Mouse (Mus musculus) midbrain, embryonic 16.5 days (tissue): ENCODE measurements around the gene Tpd52l2. TPM values are rescaled to one million over a fixed set of nuclear protein-coding genes. Genes with fewer than 3 reads are reported as not detected.

Source experiments
- ATAC-seq: fragments of 200-750 bp; cut with Nextera tagmentation; 2 replicates; pipeline ENCODE4 v1.8.0; 2017; ENCODE audit warnings: moderate TSS enrichment
- H3K27ac ChIP-seq: fragments of 300-500 bp; sonication (generic); 2 replicates; pipeline ENCODE4 v1.5.1; 2014; ENCODE audit warnings: mild to moderate bottlenecking, low read length, mixed read lengths
- H3K27me3 ChIP-seq: fragments of 300-500 bp; sonication (generic); 2 replicates; pipeline ENCODE4 v1.6.1; 2014; ENCODE audit warnings: low read depth, low read length, mixed read lengths; ENCODE audit not compliant: control insufficient read depth, insufficient read depth
- H3K36me3 ChIP-seq: fragments of 300-500 bp; sonication (generic); 2 replicates; pipeline ENCODE4 v1.6.1; 2014; ENCODE audit warnings: mild to moderate bottlenecking, low read length, moderate library complexity, mixed read lengths; ENCODE audit not compliant: control insufficient read depth, insufficient read depth
- H3K4me1 ChIP-seq: fragments of 300-500 bp; sonication (generic); 2 replicates; pipeline ENCODE4 v1.6.1; 2014; ENCODE audit warnings: mild to moderate bottlenecking, low read length, mixed read lengths; ENCODE audit not compliant: control insufficient read depth, insufficient read depth
- H3K4me2 ChIP-seq: fragments of 300-500 bp; sonication (generic); 2 replicates; pipeline ENCODE4 v1.6.1; 2014; ENCODE audit warnings: mild to moderate bottlenecking, low read length, mixed read lengths
- H3K4me3 ChIP-seq: fragments of 300-500 bp; sonication (generic); 2 replicates; pipeline ENCODE4 v1.5.1; 2014; ENCODE audit warnings: low read depth, mild to moderate bottlenecking, low read length, moderate library complexity, mixed read lengths
- H3K9ac ChIP-seq: fragments of 300-500 bp; sonication (generic); 2 replicates; pipeline ENCODE4 v1.6.1; 2014; ENCODE audit warnings: low read depth, low read length, mixed read lengths
- H3K9me3 ChIP-seq: fragments of 300-500 bp; sonication (generic); replicated peaks from 2 replicates; pipeline ENCODE4 v1.6.1; 2014; ENCODE audit warnings: mild to moderate bottlenecking, low read length, mixed read lengths; ENCODE audit not compliant: control insufficient read depth, poor library complexity, severe bottlenecking
- WGBS: fragments of 180-500 bp; shearing (Covaris S2); extraction: QIAGEN DNeasy Blood & Tissue Kit; methylation state at CpG from one replicate; pipeline ENCODE4 v1.1.7; 2014; 5-methylcytosine and 5-hydroxymethylcytosine counted together
- polyA plus RNA-seq: library from polyadenylated mRNA; unstranded; fragments of >200 nt; fragmentation: Nextera tagmentation; extraction: Ambion mirVana; gene quantifications from 2 replicates; pipeline ENCODE4 v1.2.1, GENCODE M21; 2015

Tpd52l2 gene
- polyA plus RNA-seq, 1 experiment from 2014 or later = 109 TPM

GRCm38 (mm10) chr2:181546142-181546541 is 49.2 kb downstream of the Tpd52l2 start:
- Histone ChIP-seq H3K9me3 (no peaks in the 10 kb centered on the region), H3K4me3 (no peak overlapping the region), H3K27ac (no peak overlapping the region), H3K36me3 (peaks cover 36% of the 10 kb centered on the region), H3K4me2 (no peak overlapping the region), H3K4me1 (no peaks in the 10 kb centered on the region), H3K9ac (no peak overlapping the region), H3K27me3 (no peaks in the 10 kb centered on the region)
- ATAC-seq = no peak
- WGBS = 98% methylated on average over 7 of the region's 7 CpGs

- H3K27me3 ChIP-seq = no peaks in the 10 kb centered on the region
- no peak overlapping the region for H3K4me3 ChIP-seq
- no peak overlapping the region for H3K9ac ChIP-seq
- H3K36me3 ChIP-seq = peaks cover 43% of the 10 kb centered on the region
- no peak for ATAC-seq
- H3K27ac ChIP-seq = no peak overlapping the region
- WGBS = 74% methylated on average over 1 of the region's 1 CpGs
- H3K9me3 ChIP-seq = no peaks in the 10 kb centered on the region
- no peak overlapping the region for H3K4me2 ChIP-seq
- no peaks in the 10 kb centered on the region for H3K4me1 ChIP-seq
These were observed 51.3 kb downstream of the Tpd52l2 start for GRCm38 (mm10) chr2:181548227-181548626.

GRCm38 (mm10) chr2:181548682-181549081 is 51.7 kb downstream of the Tpd52l2 start:
- 90% methylated on average over 5 of the region's 5 CpGs for WGBS
- H3K9me3 ChIP-seq = no peaks in the 10 kb centered on the region
- H3K4me3 ChIP-seq = no peak overlapping the region
- no peak overlapping the region for H3K27ac ChIP-seq
- H3K4me1 ChIP-seq = no peaks in the 10 kb centered on the region
- no peak overlapping the region for H3K9ac ChIP-seq
- H3K4me2 ChIP-seq = no peak overlapping the region
- no peak for ATAC-seq
- no peaks in the 10 kb centered on the region for H3K27me3 ChIP-seq
- peaks cover 43% of the 10 kb centered on the region for H3K36me3 ChIP-seq

- ATAC-seq = no peak
- no peak overlapping the region for H3K9ac ChIP-seq
- WGBS = 98% methylated on average over 2 of the region's 2 CpGs
- no peak overlapping the region for H3K4me3 ChIP-seq
- H3K9me3 ChIP-seq = no peaks in the 10 kb centered on the region
- no peak overlapping the region for H3K27ac ChIP-seq
- peaks cover 45% of the 10 kb centered on the region for H3K36me3 ChIP-seq
- no peaks in the 10 kb centered on the region for H3K4me1 ChIP-seq
- H3K4me2 ChIP-seq = no peak overlapping the region
- no peaks in the 10 kb centered on the region for H3K27me3 ChIP-seq
These were observed 53.3 kb downstream of the Tpd52l2 start for GRCm38 (mm10) chr2:181550233-181550632.

- Histone ChIP-seq H3K4me3 (no peak overlapping the region), H3K4me1 (no peaks in the 10 kb centered on the region), H3K36me3 (peaks cover 31% of the 10 kb centered on the region), H3K9ac (no peak overlapping the region), H3K27me3 (no peaks in the 10 kb centered on the region), H3K27ac (no peak overlapping the region), H3K9me3 (no peaks in the 10 kb centered on the region), H3K4me2 (no peak overlapping the region)
- ATAC-seq = no peak
These were observed 56.8 kb downstream of the Tpd52l2 start for GRCm38 (mm10) chr2:181553772-181554171.

- Histone ChIP-seq H3K9me3 (0 out of 2 replicates have a peak, but pooled peaks cover 4% of the 10 kb centered on the region), H3K4me1 (no peaks in the 10 kb centered on the region), H3K36me3 (peaks cover 2% of the 10 kb centered on the region; the same call in 1 of the 2 replicates), H3K27ac (no peak overlapping the region), H3K9ac (no peak overlapping the region), H3K4me3 (no peak overlapping the region), H3K4me2 (no peak overlapping the region), H3K27me3 (no peaks in the 10 kb centered on the region)
- 90% methylated on average over 3 of the region's 3 CpGs for WGBS
- ATAC-seq = no peak
These were observed 70.4 kb downstream of the Tpd52l2 start for GRCm38 (mm10) chr2:181567338-181567737.

Other genes with a start within 250 kb of the Tpd52l2 start
- 16.3 and 17.6 TPM in 2 replicates for gene Gmeb2, start 209.1 kb upstream of the Tpd52l2 start, polyA plus RNA-seq
- 1,527 and 1,727 TPM in 2 replicates for gene Stmn3, start 182.6 kb upstream of the Tpd52l2 start, polyA plus RNA-seq
- 38.8 and 48.8 TPM in 2 replicates for gene Rtel1, start 177.4 kb upstream of the Tpd52l2 start, polyA plus RNA-seq
- 88.7 and 94.5 TPM in 2 replicates for gene Zgpat, start 132.2 kb upstream of the Tpd52l2 start, polyA plus RNA-seq
- gene Arfrp1, start 131.7 kb upstream of the Tpd52l2 start, polyA plus RNA-seq = 84.7 and 93.0 TPM in 2 replicates
- gene Lime1, start 117.1 kb upstream of the Tpd52l2 start, polyA plus RNA-seq = 61.4 and 65.9 TPM in 2 replicates
- gene Zbtb46, start 37.7 kb upstream of the Tpd52l2 start, polyA plus RNA-seq = 21.6 and 26.2 TPM in 2 replicates
- gene Abhd16b, start 3.9 kb upstream of the Tpd52l2 start, polyA plus RNA-seq = not detected in 2 replicates
- 291 and 302 TPM in 2 replicates for gene Dnajc5, start 23.3 kb downstream of the Tpd52l2 start, polyA plus RNA-seq
- 71.2 and 76.0 TPM in 2 replicates for gene Uckl1, start 87.8 kb downstream of the Tpd52l2 start, polyA plus RNA-seq
- gene Prpf6, start 94.7 kb downstream of the Tpd52l2 start, polyA plus RNA-seq = 59.7 and 64.6 TPM in 2 replicates
- gene Zfp512b, start 95.7 kb downstream of the Tpd52l2 start, polyA plus RNA-seq = 70.0 and 78.0 TPM in 2 replicates
- 213 and 216 TPM in 2 replicates for gene Samd10, start 102.1 kb downstream of the Tpd52l2 start, polyA plus RNA-seq
- gene Gm29797, start 159.9 kb downstream of the Tpd52l2 start, polyA plus RNA-seq = 0.25 and 0.39 TPM in 2 replicates
- 14.6 and 15.7 TPM in 2 replicates for gene Sox18, start 174.5 kb downstream of the Tpd52l2 start, polyA plus RNA-seq
- gene Tcea2, start 183.2 kb downstream of the Tpd52l2 start, polyA plus RNA-seq = 58.2 and 59.2 TPM in 2 replicates
- 60.8 and 65.1 TPM in 2 replicates for gene Rgs19, start 196.8 kb downstream of the Tpd52l2 start, polyA plus RNA-seq
- gene Lkaaear1, start 201.3 kb downstream of the Tpd52l2 start, polyA plus RNA-seq = not detected in 2 replicates
- gene Oprl1, start 217.9 kb downstream of the Tpd52l2 start, polyA plus RNA-seq = 103 and 111 TPM in 2 replicates